ENCODE assay signal across 8 mouse cellular contexts in the genomic region with DNA sequence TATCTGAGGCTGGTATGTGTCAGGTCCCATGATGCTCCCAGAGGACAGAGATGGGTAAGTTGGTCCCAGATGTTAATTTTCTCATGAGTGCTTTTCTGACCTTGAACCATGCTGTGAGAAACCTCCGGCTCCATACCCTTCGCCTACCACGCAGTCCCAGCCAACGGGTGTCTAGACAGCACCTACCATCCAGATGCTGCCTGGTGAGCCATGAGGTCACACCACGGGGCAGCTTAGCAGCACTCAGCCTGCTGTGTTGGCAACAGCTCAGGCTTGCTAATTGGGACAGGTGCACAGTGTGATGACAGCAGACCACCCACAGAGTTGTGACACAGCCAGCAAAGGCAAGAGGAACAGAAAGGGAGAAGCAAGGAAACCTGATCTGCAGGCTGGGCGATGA.
DNase-seq lines count a peak whose midpoint lies in the region; ATAC-seq and TF ChIP-seq lines count a peak whose summit lies in the region.

No protein-coding gene starts in this region.

- no peak overlapping the region for H3K4me3 ChIP-seq in kidney, embryonic 16.5 days (ENCODE audit: low read length)
- H3K4me3 ChIP-seq in forebrain, embryonic 13.5 days = no peak overlapping the region
- no peak overlapping the region for H3K4me3 ChIP-seq in midbrain, embryonic 13.5 days (replicated peaks)
- H3K4me3 ChIP-seq in lung, adult 2 months (replicated peaks; ENCODE audit: extremely low read depth, low read depth, low read length) = no peak overlapping the region

- DNase-seq in kidney, adult 8-10 months = no peak
- peak; percentile 31 for DNase-seq in cerebellum, adult 11 months
- DNase-seq in T-cell, adult 2 months (ENCODE audit: low spot score) = no peak
- DNase-seq in kidney, adult 9 months = no peak
- DNase-seq in lung, adult 2 months = no peak

- H3K9me3 ChIP-seq in kidney, embryonic 16.5 days (ENCODE audit: low read length) = no peaks in the 10 kb centered on the region
- H3K9me3 ChIP-seq in forebrain, embryonic 13.5 days (replicated peaks) = no peaks in the 10 kb centered on the region
- no peaks in the 10 kb centered on the region for H3K9me3 ChIP-seq in midbrain, embryonic 13.5 days

- no peak overlapping the region for H3K9ac ChIP-seq in kidney, embryonic 16.5 days (replicated peaks; ENCODE audit: low read length)
- H3K9ac ChIP-seq in forebrain, embryonic 13.5 days = no peak overlapping the region
- no peak overlapping the region for H3K9ac ChIP-seq in midbrain, embryonic 13.5 days (replicated peaks)

- peak; percentile 54; the same call in 1 of the 2 replicates for ATAC-seq in kidney, embryonic 16.5 days (ENCODE audit: low FRiP score, low TSS enrichment)
- peak; percentile 68; the same call in 1 of the 2 replicates for ATAC-seq in forebrain, embryonic 13.5 days
- peak; percentile 43; the same call in 1 of the 2 replicates for ATAC-seq in midbrain, embryonic 13.5 days

- H3K36me3 ChIP-seq in kidney, embryonic 16.5 days (ENCODE audit: insufficient read depth, low read length) = no peaks in the 10 kb centered on the region
- no peaks in the 10 kb centered on the region for H3K36me3 ChIP-seq in forebrain, embryonic 13.5 days (ENCODE audit: poor library complexity, severe bottlenecking)
- no peaks in the 10 kb centered on the region for H3K36me3 ChIP-seq in midbrain, embryonic 13.5 days

- 39% methylated on average over 6 of the region's 6 CpGs for WGBS in kidney, embryonic 16.5 days
- WGBS in forebrain, embryonic 13.5 days = 54% methylated on average over 6 of the region's 6 CpGs
- 56% methylated on average over 6 of the region's 6 CpGs for whole genome bisulfite sequencing in midbrain, embryonic 13.5 days
- WGBS in lung, adult 2 months = 47% methylated on average over 6 of the region's 6 CpGs

- no peaks in the 10 kb centered on the region for H3K27me3 ChIP-seq in kidney, embryonic 16.5 days (ENCODE audit: insufficient read depth, low read length)
- H3K27me3 ChIP-seq in forebrain, embryonic 13.5 days = no peaks in the 10 kb centered on the region
- no peaks in the 10 kb centered on the region for H3K27me3 ChIP-seq in midbrain, embryonic 13.5 days

- H3K4me2 ChIP-seq in kidney, embryonic 16.5 days (replicated peaks; ENCODE audit: low read depth, low read length) = no peak overlapping the region
- no peak overlapping the region for H3K4me2 ChIP-seq in forebrain, embryonic 13.5 days
- no peak overlapping the region for H3K4me2 ChIP-seq in midbrain, embryonic 13.5 days (replicated peaks)

- H3K27ac ChIP-seq in kidney, embryonic 16.5 days (ENCODE audit: low read length) = no peak overlapping the region
- no peak overlapping the region for H3K27ac ChIP-seq in forebrain, embryonic 13.5 days
- no peak overlapping the region for H3K27ac ChIP-seq in midbrain, embryonic 13.5 days

- peaks cover 9% of the 10 kb centered on the region; the same call in 1 of the 2 replicates for H3K4me1 ChIP-seq in kidney, embryonic 16.5 days (ENCODE audit: insufficient read depth, low read length)
- H3K4me1 ChIP-seq in forebrain, embryonic 13.5 days = 0 out of 2 replicates have a peak, but pooled peaks cover 4% of the 10 kb centered on the region
- no peaks in the 10 kb centered on the region for H3K4me1 ChIP-seq in midbrain, embryonic 13.5 days (replicated peaks)
- peaks cover 2% of the 10 kb centered on the region; the same call in 1 of the 2 replicates for H3K4me1 ChIP-seq in lung, adult 2 months (ENCODE audit: control insufficient read depth, insufficient read depth, low read length)

- no peak for TF ChIP-seq CTCF in lung, adult 2 months (IDR thresholded peaks at IDR 0.05; ENCODE audit: insufficient read depth, low read length)

- no peak for TF ChIP-seq POLR2A in lung, adult 2 months (IDR thresholded peaks at IDR 0.05; ENCODE audit: borderline replicate concordance, extremely low read depth, low read depth, low read length)
